Mouse (Mus musculus) ovary, postnatal 36 days (tissue): ENCODE results near the gene Cdh13.

Source experiments
- DNase-seq: peaks from one replicate; pipeline ENCODE4 v3.0.0; 2022; ENCODE audit warnings: low spot score, mixed read lengths

The Cdh13 gene

GRCm38 (mm10) chr8:118951766-118952741, 668.5 kb downstream of the Cdh13 start:
- DNase-seq = peak; percentile 4

GRCm38 (mm10) chr8:118956109-118956508, 672.6 kb downstream of the Cdh13 start:
- DNase-seq = no peak

- no peak for DNase-seq
Observed at GRCm38 (mm10) chr8:118961877-118962545, 678.5 kb downstream of the Cdh13 start.

GRCm38 (mm10) chr8:118965101-118965840, 681.7 kb downstream of the Cdh13 start:
- DNase-seq = no peak

GRCm38 (mm10) chr8:118968896-118969295, 685.4 kb downstream of the Cdh13 start:
- DNase-seq = no peak

DNA sequence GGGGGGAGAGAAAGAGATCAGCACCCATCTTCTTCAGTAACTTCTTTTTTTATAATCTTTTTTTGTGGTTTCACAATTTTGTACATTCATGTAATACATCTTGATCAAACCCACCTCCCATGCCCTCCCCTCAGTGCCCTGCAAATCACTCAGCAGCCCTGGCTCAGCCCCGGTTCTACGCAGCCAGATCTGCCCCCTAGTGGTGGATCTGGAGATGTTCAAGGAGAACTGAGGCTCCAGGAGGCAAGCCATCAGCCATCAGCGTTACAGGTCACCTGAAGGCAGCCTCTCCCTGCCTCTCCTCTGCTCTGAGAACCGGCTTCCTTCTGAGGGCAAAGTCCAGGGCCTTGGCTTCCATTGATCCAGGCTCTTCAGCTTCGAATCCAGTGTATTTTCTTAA, 696.3 kb downstream of the Cdh13 start:
- DNase-seq = no peak

- no peak for DNase-seq
Observed at GRCm38 (mm10) chr8:118983724-118984123, 700.2 kb downstream of the Cdh13 start.

- DNase-seq = no peak
Observed at GRCm38 (mm10) chr8:118986796-118987195, 703.3 kb downstream of the Cdh13 start.

DNA sequence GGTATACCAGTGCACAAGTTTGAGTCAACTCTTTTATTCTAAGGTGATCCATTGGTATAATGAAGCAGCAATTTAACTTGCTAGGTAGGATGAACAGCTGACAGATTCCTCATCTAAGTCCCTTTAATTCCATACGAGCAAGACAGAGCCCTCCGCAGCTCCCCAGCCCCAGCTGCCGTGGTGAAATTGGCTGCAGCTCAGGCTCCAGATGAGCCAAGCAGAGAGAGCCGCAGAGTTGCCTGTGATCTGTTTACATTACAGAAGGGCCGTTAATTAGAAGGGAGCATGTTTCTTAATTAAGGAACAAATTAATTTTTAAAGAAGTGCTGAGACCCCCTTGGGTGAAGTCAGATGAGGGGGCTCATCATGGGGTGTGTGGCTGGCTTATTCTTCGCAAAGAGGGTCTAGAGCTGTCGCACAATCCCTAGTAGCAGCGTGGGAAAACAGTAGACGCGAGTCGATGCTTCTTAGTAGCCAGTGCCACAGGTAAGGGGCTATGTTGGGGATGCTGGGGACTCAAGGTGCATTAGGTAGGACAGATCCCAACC, 712.2 kb downstream of the Cdh13 start:
- DNase-seq = no peak

DNA sequence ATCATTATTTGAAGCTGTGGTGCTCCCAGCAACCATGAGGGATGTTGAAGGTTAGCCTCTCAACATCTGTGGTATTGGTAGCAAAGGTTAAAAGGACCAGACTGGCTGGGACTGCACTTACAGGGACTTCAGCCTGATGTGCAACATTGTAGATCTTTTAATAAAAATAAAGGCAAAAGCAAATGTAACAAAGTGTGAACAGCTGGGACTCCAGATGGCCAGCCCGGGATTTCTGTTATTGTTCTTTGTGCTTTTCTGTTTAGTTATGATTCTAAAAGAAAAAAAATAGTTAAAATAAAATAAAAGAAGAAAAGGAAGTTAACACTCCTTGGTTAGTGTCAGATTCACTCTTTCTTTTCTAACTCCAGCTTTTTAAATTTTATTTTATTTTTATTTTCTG, 717.1 kb downstream of the Cdh13 start:
- no peak for DNase-seq

DNA sequence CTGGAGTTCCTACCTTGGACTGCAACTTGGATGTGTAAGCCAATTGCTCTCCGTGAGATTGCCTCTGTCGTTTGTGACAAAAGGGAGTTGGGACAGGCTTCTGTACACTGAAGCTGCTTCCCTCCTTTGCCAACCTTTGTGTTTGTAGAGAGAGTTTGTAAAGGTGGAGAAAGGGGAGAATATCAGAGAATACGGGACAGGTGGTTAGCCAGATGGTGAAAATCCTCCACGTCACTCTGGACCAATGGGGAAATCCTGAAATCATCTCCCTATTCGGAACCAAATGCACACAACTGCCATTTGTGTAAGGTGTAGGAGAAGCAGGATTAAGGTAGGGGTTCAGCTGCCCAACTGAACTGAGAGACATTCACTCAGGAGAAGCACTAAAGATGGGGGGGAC, 721.3 kb downstream of the Cdh13 start:
- DNase-seq = no peak

- no peak for DNase-seq
Observed at GRCm38 (mm10) chr8:119018675-119019074, 735.1 kb downstream of the Cdh13 start.

- DNase-seq = no peak
Observed at GRCm38 (mm10) chr8:119020781-119021180, 737.2 kb downstream of the Cdh13 start.

DNA sequence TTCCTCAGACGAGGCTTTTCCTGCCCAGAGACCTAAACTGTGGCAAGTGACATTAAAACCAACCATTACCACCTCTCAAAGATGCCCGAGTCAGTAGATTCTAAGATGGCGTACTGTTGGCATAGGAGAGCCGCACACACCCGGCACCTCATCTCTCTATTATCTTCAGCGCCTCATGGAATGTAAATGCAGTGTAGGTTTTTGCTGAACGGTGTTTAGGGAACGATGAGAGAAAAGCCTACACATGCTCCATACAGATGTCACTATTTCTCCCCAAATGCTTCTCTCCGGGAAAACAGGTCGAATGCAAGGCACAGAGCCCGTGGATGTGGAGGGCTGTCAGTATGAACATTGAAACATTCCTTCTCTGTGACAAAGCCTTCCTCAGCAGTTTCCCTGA, 737.9 kb downstream of the Cdh13 start:
- DNase-seq = no peak

DNA sequence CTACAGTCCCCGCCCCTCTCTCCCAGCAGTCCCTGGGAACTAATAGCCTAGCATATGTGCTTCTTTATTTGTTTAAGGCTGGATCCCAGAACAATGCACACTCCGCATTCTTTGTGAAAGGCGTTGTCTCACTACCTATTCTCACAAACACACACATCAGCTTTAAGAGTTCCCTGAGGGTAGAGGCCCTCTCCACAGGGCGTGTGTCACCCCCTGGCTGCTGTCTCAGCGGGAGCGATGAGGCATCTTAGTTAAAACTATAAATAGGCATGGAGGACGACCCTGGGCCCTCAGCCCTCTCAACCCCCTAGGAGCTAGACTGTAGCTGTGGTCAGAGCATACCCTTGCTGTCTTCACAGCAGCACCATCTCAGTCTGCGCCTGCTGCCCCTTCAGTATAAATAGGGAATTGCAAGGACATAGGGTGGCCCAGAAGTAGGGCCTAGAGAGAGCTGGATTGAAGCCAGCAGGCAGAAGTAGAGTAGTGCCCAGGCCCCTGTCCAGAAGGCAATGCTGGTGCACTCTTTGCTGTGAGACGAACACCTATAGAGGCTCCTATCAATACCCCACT, 738.9 kb downstream of the Cdh13 start:
- DNase-seq = no peak

- DNase-seq = no peak
Observed at GRCm38 (mm10) chr8:119033398-119033797, 749.9 kb downstream of the Cdh13 start.

GRCm38 (mm10) chr8:119034037-119034436, 750.5 kb downstream of the Cdh13 start:
- no peak for DNase-seq

DNA sequence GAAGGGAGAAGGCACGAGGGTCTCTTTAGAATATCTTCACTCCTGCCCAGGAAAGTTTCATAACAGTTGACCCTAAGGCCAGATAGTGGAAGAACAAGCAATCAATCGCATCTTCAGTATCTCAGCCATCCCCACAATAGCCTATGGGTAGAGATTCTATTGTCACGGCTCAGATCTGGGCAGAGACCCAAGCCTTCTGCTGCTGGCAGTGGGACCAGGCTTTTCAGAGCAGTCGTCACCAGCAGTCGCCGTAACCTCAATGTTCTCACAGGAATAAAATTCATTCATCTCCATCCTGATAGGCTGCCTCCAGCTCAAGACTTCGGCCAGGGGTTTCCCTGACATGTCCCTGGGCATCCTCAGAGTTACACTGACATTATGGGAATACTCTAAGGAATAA, 751.6 kb downstream of the Cdh13 start:
- DNase-seq = no peak

DNA sequence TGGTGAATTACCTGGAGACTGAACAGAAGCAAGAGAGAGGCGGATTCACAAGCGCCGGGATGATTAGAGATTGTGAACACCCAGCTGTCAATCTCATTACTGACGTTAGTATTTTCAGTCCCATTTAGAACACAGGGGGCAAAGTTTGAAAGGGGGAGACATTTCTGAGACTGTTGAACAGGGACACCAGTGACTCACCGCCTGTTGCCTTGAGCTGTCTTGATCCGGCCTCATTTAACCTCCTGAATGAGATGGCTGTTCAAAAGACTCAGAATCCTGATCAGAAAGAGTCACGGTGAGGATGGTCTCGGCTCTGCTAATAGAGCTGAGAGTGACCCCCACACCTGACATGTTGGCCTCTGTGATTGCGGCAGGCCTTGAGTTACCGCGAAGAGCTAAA, 754.0 kb downstream of the Cdh13 start:
- DNase-seq = no peak

GRCm38 (mm10) chr8:119039358-119039757, 755.8 kb downstream of the Cdh13 start:
- DNase-seq = no peak

DNA sequence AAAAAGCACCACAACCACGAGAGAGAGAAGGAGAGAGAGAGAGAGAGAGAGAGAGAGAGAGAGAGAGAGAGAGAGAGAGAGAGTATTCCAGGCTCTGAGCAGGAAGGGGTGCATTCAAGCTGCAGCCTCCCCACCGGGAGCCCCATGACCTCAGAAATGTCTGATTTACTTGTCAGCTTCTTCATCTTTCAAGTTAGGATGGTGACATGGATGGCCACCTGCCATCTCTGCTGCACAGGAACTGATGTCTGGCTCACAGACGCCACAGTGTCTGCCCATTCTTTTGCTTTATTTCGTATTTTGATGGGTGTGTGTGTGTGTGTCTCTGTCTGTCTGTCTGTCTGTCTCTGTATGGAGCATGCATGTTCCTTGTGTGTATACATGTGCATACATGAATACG, 774.3 kb downstream of the Cdh13 start:
- DNase-seq = no peak

- DNase-seq = no peak
Observed at GRCm38 (mm10) chr8:119061671-119062070, 778.1 kb downstream of the Cdh13 start.
